Mouse (Mus musculus) T-helper 17 cell (primary cell): Measurements from ENCODE around the gene Olfr937.

Experiments used
- in situ Hi-C, 2 experiments: fragments of 300-600 bp; cut with MboI, MseI; formaldehyde crosslinking; loops; 1 replicate in 1 of 2; 2 replicates in 1 of 2; pipeline ENCODE4 v1.15.1; 2025; ENCODE audit warnings: high pct_unique_total_duplicates in 2 of 2

Olfr937 gene

DNA sequence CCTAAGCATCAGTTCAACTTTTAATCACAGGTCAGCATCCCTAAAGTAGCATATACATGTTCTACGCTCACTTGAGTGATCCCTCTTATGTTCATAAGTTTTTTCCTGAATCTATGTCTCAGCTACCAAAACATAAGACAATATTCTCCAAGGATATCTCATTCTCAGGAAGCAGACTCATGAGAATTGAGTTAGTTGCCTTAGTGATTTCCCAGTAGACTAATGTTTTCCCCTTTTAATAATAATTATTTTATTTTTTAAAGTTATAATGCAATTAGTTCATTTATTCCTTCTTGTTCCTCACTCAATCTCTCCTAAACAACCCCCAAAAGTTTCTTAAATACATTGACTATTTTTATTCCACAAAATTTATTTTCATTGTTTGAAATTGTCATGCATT lies at the start of gene Olfr937:
TSS of gene Olfr937 (minus strand) at position 101 of the 400 bp plus-strand sequence.
- in situ Hi-C loops, result no loop called here

DNA sequence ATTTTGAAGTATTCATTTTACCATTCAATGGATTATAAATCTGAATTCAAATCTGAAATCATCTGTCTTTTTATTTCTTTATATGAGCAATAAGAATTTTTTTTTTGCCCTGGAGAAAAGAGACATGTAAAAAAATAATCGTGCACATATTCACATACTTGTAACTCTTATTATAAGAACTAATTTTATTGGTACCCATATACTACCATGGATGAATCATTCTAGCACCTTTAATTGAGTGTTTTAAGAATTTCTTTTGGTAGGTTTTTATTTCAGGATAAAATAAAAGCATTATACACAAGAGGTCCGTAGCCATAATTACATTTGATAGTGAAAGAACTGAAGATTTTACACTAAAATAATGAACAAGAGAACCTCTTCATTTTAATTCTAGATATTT lies 14.0 kb upstream of the Olfr937 start, which contains the start of gene Olfr938:
TSS of gene Olfr938 (minus strand) at position 101 of the 400 bp plus-strand sequence.
- in situ Hi-C loops, result no loop called here

DNA sequence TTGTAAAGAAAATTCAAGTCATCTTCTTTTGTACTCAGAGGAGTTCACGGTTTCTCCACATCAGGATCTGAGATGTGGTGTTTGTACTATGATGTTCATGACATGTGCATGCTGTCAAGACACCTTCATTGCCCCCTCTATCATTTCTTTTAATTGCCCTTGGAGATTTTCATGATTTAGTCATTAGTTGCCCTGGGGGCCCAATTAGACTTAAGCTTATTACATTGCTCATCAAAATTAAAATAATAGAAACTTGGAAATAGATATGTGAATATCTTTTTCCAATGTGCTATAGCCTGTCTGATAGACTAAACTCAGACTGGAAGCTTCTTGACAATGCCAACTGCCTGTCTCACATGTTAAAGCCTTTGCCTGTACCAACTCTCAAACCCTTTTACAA lies 41.5 kb downstream of the Olfr937 start, which contains the start of gene Olfr146:
TSS of gene Olfr146 (minus strand) at position 101 of the 400 bp plus-strand sequence.
- in situ Hi-C loops, result no loop called here
